Mouse (Mus musculus): ENCODE measurements around the gene Mpdu1. TPM values are rescaled to one million over a fixed set of nuclear protein-coding genes. Genes with fewer than 3 reads are reported as not detected.
"Not testable (repeated sequence)": the region's sequence is repeated elsewhere in the genome, so short reads cannot be mapped to it uniquely, and the experiment has no call there.

Mpdu1 gene
- polyA plus RNA-seq, 1 experiment from 2014 or later, result 81.4 TPM

- no peak for ATAC-seq (ENCODE audit: low FRiP score, low read depth)
- Histone ChIP-seq H3K4me3 (no peak overlapping the region), H3K4me1 (peaks cover 14% of the 10 kb centered on the region), H3K4me2 (replicated peaks) (no peak overlapping the region), H3K9ac (no peak overlapping the region), H3K9me3 (no peaks in the 10 kb centered on the region), H3K27ac (no peak overlapping the region), H3K27me3 (replicated peaks) (no peaks in the 10 kb centered on the region), H3K36me3 (peaks cover 66% of the 10 kb centered on the region)
- 86% methylated on average over 5 of the region's 5 CpGs for WGBS
Observed at GRCm38 (mm10) chr11:69656065-69656455, 6.4 kb downstream of the Mpdu1 start.

- no peak within 1 kb of the TSS for H3K27ac ChIP-seq
- no peak within 1 kb of the TSS for H3K4me3 ChIP-seq
- H3K36me3 ChIP-seq, result peaks cover 72% of the 10 kb centered on the region
Observed at GRCm38 (mm10) chr11:69655264-69656064, 7.0 kb downstream of the Mpdu1 start, which contains the start of gene Sox15. Gene Sox15, plus strand, starts transcription at chr11:69655314.

GRCm38 (mm10) chr11:69654760-69655159, 7.7 kb downstream of the Mpdu1 start:
- no peak for ATAC-seq (ENCODE audit: low FRiP score, low read depth)
- Histone ChIP-seq H3K9ac (no peak overlapping the region), H3K27me3 (replicated peaks) (no peaks in the 10 kb centered on the region), H3K4me3 (no peak overlapping the region), H3K36me3 (peaks cover 79% of the 10 kb centered on the region), H3K4me2 (replicated peaks) (no peak overlapping the region), H3K4me1 (peaks cover 11% of the 10 kb centered on the region), H3K27ac (no peak overlapping the region), H3K9me3 (no peaks in the 10 kb centered on the region)
- 50% methylated on average over 9 of the region's 9 CpGs for WGBS

More at GRCm38 (mm10) chr11:69655264-69656064, 7.0 kb downstream of the Mpdu1 start, which contains the start of gene Sox15:
- 0 out of 2 replicates have a peak within 1 kb of the TSS, but pooled peaks have one; percentile 26 for H3K9ac ChIP-seq
- peak within 1 kb of the TSS; percentile 27 for H3K4me2 ChIP-seq (replicated peaks)
- peak; percentile 63 for ATAC-seq (ENCODE audit: low FRiP score, low read depth)
- H3K27me3 ChIP-seq (replicated peaks), result no peaks in the 10 kb centered on the region
- 24% methylated on average over 34 of the region's 34 CpGs for WGBS
- no peaks in the 10 kb centered on the region for H3K9me3 ChIP-seq
- H3K4me1 ChIP-seq, result peaks cover 11% of the 10 kb centered on the region

- no peak for ATAC-seq (ENCODE audit: low FRiP score, low read depth)
- Histone ChIP-seq H3K9ac (no peak overlapping the region), H3K36me3 (peaks cover 85% of the 10 kb centered on the region)
Observed at GRCm38 (mm10) chr11:69653399-69653798, 9.0 kb downstream of the Mpdu1 start.

GRCm38 (mm10) chr11:69645860-69646259, 16.6 kb downstream of the Mpdu1 start:
- 97% methylated on average over 5 of the region's 5 CpGs for WGBS
- H3K9me3 ChIP-seq, result no peaks in the 10 kb centered on the region
- H3K27me3 ChIP-seq (replicated peaks), result no peaks in the 10 kb centered on the region
- H3K9ac ChIP-seq, result no peak overlapping the region
- no peak overlapping the region for H3K4me2 ChIP-seq (replicated peaks)
- no peak overlapping the region for H3K4me3 ChIP-seq
- no peaks in the 10 kb centered on the region for H3K4me1 ChIP-seq
- no peak for ATAC-seq (ENCODE audit: low FRiP score, low read depth)
- no peak overlapping the region for H3K27ac ChIP-seq
- H3K36me3 ChIP-seq, result peaks cover 88% of the 10 kb centered on the region

More at GRCm38 (mm10) chr11:69653399-69653798, 9.0 kb downstream of the Mpdu1 start:
- H3K4me3 ChIP-seq, result no peak overlapping the region
- H3K4me2 ChIP-seq (replicated peaks), result no peak overlapping the region
- no peaks in the 10 kb centered on the region for H3K9me3 ChIP-seq
- peaks cover 11% of the 10 kb centered on the region for H3K4me1 ChIP-seq
- H3K27ac ChIP-seq, result no peak overlapping the region
- 89% methylated on average over 5 of the region's 5 CpGs for WGBS
- no peaks in the 10 kb centered on the region for H3K27me3 ChIP-seq (replicated peaks)

- H3K36me3 ChIP-seq, result peaks cover 22% of the 10 kb centered on the region
- no peak for ATAC-seq (ENCODE audit: low FRiP score, low read depth)
- no peaks in the 10 kb centered on the region for H3K9me3 ChIP-seq
- H3K27me3 ChIP-seq (replicated peaks), result no peaks in the 10 kb centered on the region
- H3K4me3 ChIP-seq, result no peak overlapping the region
- H3K4me1 ChIP-seq, result peaks cover 28% of the 10 kb centered on the region
- no peak overlapping the region for H3K27ac ChIP-seq
- no peak overlapping the region for H3K9ac ChIP-seq
- 93% methylated on average over 3 of the region's 3 CpGs for WGBS
- peak overlapping the region; percentile 75 for H3K4me2 ChIP-seq (replicated peaks)
Observed at GRCm38 (mm10) chr11:69635471-69635870, 27.0 kb downstream of the Mpdu1 start.

GRCm38 (mm10) chr11:69633128-69633866, 29.1 kb downstream of the Mpdu1 start:
- H3K27me3 ChIP-seq (replicated peaks), result no peaks in the 10 kb centered on the region
- 1% methylated on average over 49 of the region's 50 CpGs for WGBS

GRCm38 (mm10) chr11:69632284-69633089, 30.0 kb downstream of the Mpdu1 start, which contains the start of gene Fxr2:
Gene Fxr2, plus strand, starts transcription at chr11:69632990.
- Histone ChIP-seq H3K9ac (peak within 1 kb of the TSS; percentile 91), H3K9me3 (no peaks in the 10 kb centered on the region), H3K4me3 (peak within 1 kb of the TSS; percentile 89), H3K27ac (peak within 1 kb of the TSS; percentile 95), H3K4me1 (peaks cover 28% of the 10 kb centered on the region), H3K36me3 (peaks cover 3% of the 10 kb centered on the region; the same call in 1 of the 2 replicates), H3K27me3 (replicated peaks) (no peaks in the 10 kb centered on the region), H3K4me2 (replicated peaks) (peak within 1 kb of the TSS; percentile 75)
- WGBS, result under 1% methylated on average over 51 of the region's 56 CpGs
- peak; percentile 98 for ATAC-seq (ENCODE audit: low FRiP score, low read depth)

More at GRCm38 (mm10) chr11:69633128-69633866, 29.1 kb downstream of the Mpdu1 start:
- Histone ChIP-seq H3K4me1 (peaks cover 28% of the 10 kb centered on the region), H3K4me2 (replicated peaks) (peak overlapping the region; percentile 75), H3K9me3 (no peaks in the 10 kb centered on the region), H3K27ac (peak overlapping the region; percentile 95), H3K36me3 (peaks cover 6% of the 10 kb centered on the region; the same call in 1 of the 2 replicates), H3K9ac (peak overlapping the region; percentile 91), H3K4me3 (peak overlapping the region; percentile 89)
- ATAC-seq (ENCODE audit: low FRiP score, low read depth), result peak; percentile 56

GRCm38 (mm10) chr11:69629802-69630201, 32.6 kb downstream of the Mpdu1 start:
- peaks cover 15% of the 10 kb centered on the region for H3K4me1 ChIP-seq
- no peak overlapping the region for H3K4me3 ChIP-seq
- no peaks in the 10 kb centered on the region for H3K9me3 ChIP-seq
- no peaks in the 10 kb centered on the region for H3K27me3 ChIP-seq (replicated peaks)
- no peak overlapping the region for H3K27ac ChIP-seq
- H3K9ac ChIP-seq, result no peak overlapping the region
- WGBS, result 75% methylated on average over 1 of the region's 1 CpGs
- ATAC-seq (ENCODE audit: low FRiP score, low read depth), result no peak
- H3K36me3 ChIP-seq, result no peaks in the 10 kb centered on the region
- H3K4me2 ChIP-seq (replicated peaks), result no peak overlapping the region

- no peaks in the 10 kb centered on the region for H3K36me3 ChIP-seq
- no peak for ATAC-seq (ENCODE audit: low FRiP score, low read depth)
- H3K27ac ChIP-seq, result no peak overlapping the region
- H3K4me1 ChIP-seq, result 0 out of 2 replicates have a peak, but pooled peaks cover 3% of the 10 kb centered on the region
- no peak overlapping the region for H3K4me2 ChIP-seq (replicated peaks)
- WGBS, result 32% methylated on average over 6 of the region's 6 CpGs
- no peaks in the 10 kb centered on the region for H3K9me3 ChIP-seq
- H3K4me3 ChIP-seq, result no peak overlapping the region
- no peaks in the 10 kb centered on the region for H3K27me3 ChIP-seq (replicated peaks)
- H3K9ac ChIP-seq, result no peak overlapping the region
Observed at GRCm38 (mm10) chr11:69628286-69628685, 34.2 kb downstream of the Mpdu1 start.

- H3K4me2 ChIP-seq (replicated peaks); ATAC-seq (ENCODE audit: low FRiP score, low read depth); H3K9me3 ChIP-seq; H3K4me3 ChIP-seq; H3K27me3 ChIP-seq (replicated peaks); H3K27ac ChIP-seq; H3K9ac ChIP-seq; H3K36me3 ChIP-seq: not testable (repeated sequence)
- peaks cover 12% of the 10 kb centered on the region for H3K4me1 ChIP-seq
- 76% methylated on average over 2 of the region's 2 CpGs for WGBS
Observed at GRCm38 (mm10) chr11:69624339-69624738, 38.1 kb downstream of the Mpdu1 start.

All from neural tube, embryonic 12.5 days (tissue).